9 mouse cellular contexts compared by ENCODE assay signal in genomic region chr4:132904765-132905309, GRCm38 (mm10). TPM values are rescaled to one million over a fixed set of nuclear protein-coding genes. Genes with fewer than 3 reads are reported as not detected.
DNase-seq lines count a peak whose midpoint lies in the region; ATAC-seq lines count a peak whose summit lies in the region.
"Had no signal": no experiment of that assay in that cellular context is flagged by ENCODE, and none has a peak within 500 bp of the region (broad histone marks: within the 10 kb centered on the region; RNA-seq: fewer than 3 reads in every experiment).

No protein-coding gene starts in this region.

- no peak overlapping the region for H3K27ac ChIP-seq in midbrain, embryonic 14.5 days (replicated peaks; ENCODE audit: low read depth, low read length)
- H3K27ac ChIP-seq in midbrain, embryonic 11.5 days (ENCODE audit: low read depth, low read length): no peak overlapping the region
- peak overlapping the region; percentile 50 for H3K27ac ChIP-seq in heart, embryonic 16.5 days (ENCODE audit: low read length)
- H3K27ac ChIP-seq in midbrain, embryonic 16.5 days (ENCODE audit: low read length): no peak overlapping the region

- ATAC-seq in midbrain, embryonic 14.5 days (ENCODE audit: low FRiP score, low TSS enrichment): no peak
- ATAC-seq in midbrain, embryonic 11.5 days (ENCODE audit: low FRiP score): no peak
- 0 out of 2 replicates have a peak, but pooled peaks have one; percentile 41 for ATAC-seq in heart, embryonic 16.5 days (replicated peaks; ENCODE audit: extremely low read depth, insufficient read depth, low FRiP score)
- no peak for ATAC-seq in megakaryocyte-erythroid progenitor cell, adult 5-6 weeks (replicated peaks; ENCODE audit: low FRiP score, low TSS enrichment, poor library complexity, severe bottlenecking)
- ATAC-seq in midbrain, embryonic 16.5 days: no peak
- ATAC-seq: forebrain, embryonic 16.5 days had no signal

- DNase-seq in midbrain, embryonic 14.5 days: peak; percentile 5
- DNase-seq in midbrain, embryonic 11.5 days (ENCODE audit: low spot score, missing footprints): no peak
- peak; percentile 83 for DNase-seq in kidney, postnatal 14 days
- no peak for DNase-seq in layer of hippocampus, adult 18-20 months (ENCODE audit: low spot score in 2 of 2)
- DNase-seq: cerebellum, adult 8-10 months had no signal

- H3K27me3 ChIP-seq in midbrain, embryonic 14.5 days (ENCODE audit: control insufficient read depth, insufficient read depth, low read length): no peaks in the 10 kb centered on the region
- H3K27me3 ChIP-seq in midbrain, embryonic 11.5 days (ENCODE audit: control insufficient read depth, insufficient read depth, low read length): no peaks in the 10 kb centered on the region
- H3K27me3 ChIP-seq in heart, embryonic 16.5 days (ENCODE audit: control insufficient read depth, insufficient read depth, low read length): no peaks in the 10 kb centered on the region
- H3K27me3 ChIP-seq in midbrain, embryonic 16.5 days (ENCODE audit: control insufficient read depth, insufficient read depth, low read depth, low read length): no peaks in the 10 kb centered on the region

- WGBS in midbrain, embryonic 14.5 days: 88% methylated on average over 9 of the region's 9 CpGs
- 87% methylated on average over 9 of the region's 9 CpGs for WGBS in midbrain, embryonic 11.5 days
- 61% methylated on average over 9 of the region's 9 CpGs for WGBS in heart, embryonic 16.5 days
- WGBS in midbrain, embryonic 16.5 days: 88% methylated on average over 9 of the region's 9 CpGs

- H3K4me2 ChIP-seq in midbrain, embryonic 14.5 days (ENCODE audit: low read length): no peak overlapping the region
- no peak overlapping the region for H3K4me2 ChIP-seq in midbrain, embryonic 11.5 days
- no peak overlapping the region for H3K4me2 ChIP-seq in heart, embryonic 16.5 days (ENCODE audit: low read depth, low read length)
- H3K4me2 ChIP-seq in midbrain, embryonic 16.5 days (ENCODE audit: low read length): no peak overlapping the region

- no peak overlapping the region for H3K9ac ChIP-seq in midbrain, embryonic 14.5 days (replicated peaks; ENCODE audit: low read length)
- no peak overlapping the region for H3K9ac ChIP-seq in midbrain, embryonic 11.5 days (ENCODE audit: low read length)
- H3K9ac ChIP-seq in heart, embryonic 16.5 days (ENCODE audit: low read length): no peak overlapping the region
- H3K9ac ChIP-seq in midbrain, embryonic 16.5 days (ENCODE audit: low read depth, low read length): no peak overlapping the region

- no peak overlapping the region for H3K4me3 ChIP-seq in midbrain, embryonic 14.5 days (replicated peaks; ENCODE audit: low read depth, low read length)
- H3K4me3 ChIP-seq in midbrain, embryonic 11.5 days (ENCODE audit: low read depth, low read length): no peak overlapping the region
- no peak overlapping the region for H3K4me3 ChIP-seq in heart, embryonic 16.5 days (ENCODE audit: low read length)
- no peak overlapping the region for H3K4me3 ChIP-seq in midbrain, embryonic 16.5 days (ENCODE audit: low read depth, low read length)

- peaks cover 81% of the 10 kb centered on the region for H3K36me3 ChIP-seq in midbrain, embryonic 14.5 days (ENCODE audit: control insufficient read depth, insufficient read depth, low read length)
- H3K36me3 ChIP-seq in midbrain, embryonic 11.5 days (ENCODE audit: control insufficient read depth, insufficient read depth, low read length): peaks cover 9% of the 10 kb centered on the region
- peaks cover 29% of the 10 kb centered on the region for H3K36me3 ChIP-seq in heart, embryonic 16.5 days (ENCODE audit: control insufficient read depth, insufficient read depth)
- peaks cover 17% of the 10 kb centered on the region for H3K36me3 ChIP-seq in midbrain, embryonic 16.5 days (ENCODE audit: control insufficient read depth, insufficient read depth, low read length)

- H3K4me1 ChIP-seq in midbrain, embryonic 14.5 days (ENCODE audit: control insufficient read depth, insufficient read depth, low read length): no peaks in the 10 kb centered on the region
- no peaks in the 10 kb centered on the region for H3K4me1 ChIP-seq in midbrain, embryonic 11.5 days (ENCODE audit: control insufficient read depth, insufficient read depth, low read length)
- peaks cover 3% of the 10 kb centered on the region; the same call in 1 of the 2 replicates for H3K4me1 ChIP-seq in heart, embryonic 16.5 days (ENCODE audit: control insufficient read depth, insufficient read depth, low read length)
- H3K4me1 ChIP-seq in midbrain, embryonic 16.5 days (ENCODE audit: control insufficient read depth, insufficient read depth, low read length): no peaks in the 10 kb centered on the region

- no peaks in the 10 kb centered on the region for H3K9me3 ChIP-seq in midbrain, embryonic 14.5 days (ENCODE audit: control insufficient read depth, low read length)
- no peaks in the 10 kb centered on the region for H3K9me3 ChIP-seq in midbrain, embryonic 11.5 days (ENCODE audit: control insufficient read depth, low read length)
- no peaks in the 10 kb centered on the region for H3K9me3 ChIP-seq in heart, embryonic 16.5 days (replicated peaks; ENCODE audit: control insufficient read depth, low read length)
- H3K9me3 ChIP-seq in midbrain, embryonic 16.5 days (replicated peaks; ENCODE audit: control insufficient read depth, low read length, poor library complexity, severe bottlenecking): no peaks in the 10 kb centered on the region

RNA-seq across cellular contexts. Expression of gene Fam76a, which starts 17.5 kb away (rescaled TPM):
- 41.9 and 47.5 TPM in 2 replicates for polyA plus RNA-seq in midbrain, embryonic 14.5 days (2014; fragmentation: Nextera tagmentation; extraction: Ambion mirVana)
- polyA plus RNA-seq in midbrain, embryonic 11.5 days (2014; fragmentation: Nextera tagmentation; extraction: Ambion mirVana): 30.1 and 31.7 TPM in 2 replicates
- polyA plus RNA-seq in heart, embryonic 16.5 days (2015; fragmentation: Nextera tagmentation; extraction: Ambion mirVana): 41.5 and 46.2 TPM in 2 replicates
- 10 to 100 TPM; 53.1 to 60.5 TPM for total RNA-seq in layer of hippocampus, adult 18-20 months (2021)
- 20.0 and 23.9 TPM in 2 replicates for total RNA-seq in megakaryocyte-erythroid progenitor cell, adult 5-6 weeks (2014; fragmentation: Nextera tagmentation)
- 23.2 and 26.7 TPM in 2 replicates for total RNA-seq in megakaryocyte-erythroid progenitor cell, adult 5-6 weeks (2017)
- polyA plus RNA-seq in midbrain, embryonic 16.5 days (2015; fragmentation: Nextera tagmentation; extraction: Ambion mirVana): 41.8 and 42.7 TPM in 2 replicates

RNA-seq across cellular contexts. Expression of gene Stx12, which starts 20.5 kb away (rescaled TPM):
- polyA plus RNA-seq in midbrain, embryonic 14.5 days (2014; fragmentation: Nextera tagmentation; extraction: Ambion mirVana): 192 and 197 TPM in 2 replicates
- polyA plus RNA-seq in midbrain, embryonic 11.5 days (2014; fragmentation: Nextera tagmentation; extraction: Ambion mirVana): 96.4 and 99.8 TPM in 2 replicates
- 53.5 and 56.9 TPM in 2 replicates for polyA plus RNA-seq in heart, embryonic 16.5 days (2015; fragmentation: Nextera tagmentation; extraction: Ambion mirVana)
- 100 to 1,000 TPM; 109 to 111 TPM for total RNA-seq in layer of hippocampus, adult 18-20 months (2021)
- 18.9 and 26.4 TPM in 2 replicates for total RNA-seq in megakaryocyte-erythroid progenitor cell, adult 5-6 weeks (2014; fragmentation: Nextera tagmentation)
- 24.7 and 25.4 TPM in 2 replicates for total RNA-seq in megakaryocyte-erythroid progenitor cell, adult 5-6 weeks (2017)
- 174 and 177 TPM in 2 replicates for polyA plus RNA-seq in midbrain, embryonic 16.5 days (2015; fragmentation: Nextera tagmentation; extraction: Ambion mirVana)

Comparison
In these comparisons a context has a peak if more than half of its experiments do, and no peak if none do; other contexts are left out.
1. DNase-seq: peak in midbrain, embryonic 14.5 days (single experiment) and kidney, postnatal 14 days (single experiment); none in midbrain, embryonic 11.5 days (single experiment) and layer of hippocampus, adult 18-20 months (0 of 2).